Mouse (Mus musculus) gastrocnemius, adult 8-10 months (tissue): ENCODE measurements at regions not wholly inside any gene's neighbourhood (a gene's known extent, or its start where the extent isn't known, plus 50 kb on each side); places are given as distances from the start of the nearest gene placed in this dataset.

Experiments
- DNase-seq, 2 experiments: peaks; one replicate each; pipeline ENCODE4 v3.0.0; 2022; ENCODE audit warnings: low spot score in 2 of 2

DNA sequence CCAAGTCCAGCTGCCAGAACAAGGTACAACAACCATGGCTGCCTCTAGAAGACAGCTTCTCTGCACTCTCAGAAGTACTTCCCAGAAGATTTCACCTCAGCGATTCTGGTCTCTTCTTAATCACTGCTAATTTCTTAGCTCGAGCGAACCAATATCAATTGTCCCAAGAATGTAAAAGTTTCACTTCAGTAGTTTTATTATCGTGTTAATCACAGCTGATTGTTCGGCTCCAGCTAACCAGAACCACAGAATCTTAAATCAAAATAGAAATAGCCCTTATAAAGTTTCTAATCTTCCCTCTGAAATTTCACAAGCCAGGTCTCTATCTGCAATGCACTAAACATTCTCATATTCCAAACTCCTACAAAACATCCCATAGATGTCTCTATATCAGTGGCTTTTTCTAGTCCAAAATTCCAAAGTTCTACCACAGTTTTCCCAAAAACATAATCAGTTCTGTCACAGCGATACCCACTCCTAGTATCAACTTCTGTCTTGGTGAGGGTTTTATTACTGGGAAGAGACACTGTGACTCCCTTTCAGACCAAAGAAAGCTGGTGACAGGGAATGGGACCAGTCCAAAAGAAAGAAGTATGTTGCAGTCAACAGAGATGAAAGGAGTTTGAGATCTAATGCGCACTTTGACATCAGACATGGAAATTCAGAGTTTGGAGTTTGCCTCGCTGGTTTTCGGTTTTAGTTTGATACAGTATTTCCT is 130.2 kb downstream of the Gm10283 start:
- DNase-seq, result no peak

DNA sequence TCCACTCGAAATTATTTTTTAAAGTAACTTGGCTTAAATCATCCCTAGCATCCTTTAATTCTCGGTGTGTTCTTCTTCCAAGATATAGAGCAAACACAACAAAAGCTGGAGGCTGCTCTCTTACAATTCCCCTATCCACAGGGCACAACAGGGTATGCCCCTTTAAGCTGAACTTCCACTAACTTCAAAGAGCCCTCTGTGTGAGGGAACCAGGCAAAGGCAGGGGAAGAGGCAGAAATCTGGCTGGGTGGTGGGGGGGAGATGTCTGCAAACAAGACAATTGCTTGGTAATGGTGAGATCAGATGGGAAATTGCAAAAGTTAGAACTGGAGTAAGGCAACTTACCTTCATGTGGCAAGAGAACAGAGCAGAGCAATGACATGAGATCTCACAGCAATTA is 154.7 kb downstream of the Gm10283 start:
- DNase-seq, result no peak

DNA sequence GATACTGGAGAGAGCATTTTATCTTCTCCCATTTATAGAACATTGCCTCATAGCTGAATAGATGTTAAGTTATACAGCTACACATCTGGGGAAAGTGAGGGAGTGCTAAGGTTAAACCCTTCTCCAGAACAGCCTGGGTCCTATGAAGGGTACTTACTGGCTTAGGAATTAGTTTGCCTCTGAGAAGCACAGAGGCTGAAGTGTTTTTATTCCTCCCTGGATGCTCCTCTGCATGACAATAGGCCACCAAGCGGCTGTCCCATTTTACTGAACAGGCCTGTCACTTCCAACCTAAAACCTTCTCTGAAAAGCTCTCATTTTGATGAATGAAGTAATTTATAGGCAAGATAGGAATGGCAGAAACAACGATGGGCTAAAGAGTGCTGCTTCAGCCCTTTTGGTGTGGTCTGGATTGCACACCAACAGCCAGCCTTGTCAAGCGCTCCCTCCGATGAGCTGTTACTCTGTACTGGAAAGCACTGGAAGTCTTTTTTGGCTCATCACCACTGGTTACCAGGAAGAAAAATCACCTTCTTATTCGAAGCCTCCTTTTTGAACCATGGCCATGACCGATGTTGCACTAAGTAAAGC is 157.1 kb downstream of the Gm10283 start:
- no peak for DNase-seq

DNA sequence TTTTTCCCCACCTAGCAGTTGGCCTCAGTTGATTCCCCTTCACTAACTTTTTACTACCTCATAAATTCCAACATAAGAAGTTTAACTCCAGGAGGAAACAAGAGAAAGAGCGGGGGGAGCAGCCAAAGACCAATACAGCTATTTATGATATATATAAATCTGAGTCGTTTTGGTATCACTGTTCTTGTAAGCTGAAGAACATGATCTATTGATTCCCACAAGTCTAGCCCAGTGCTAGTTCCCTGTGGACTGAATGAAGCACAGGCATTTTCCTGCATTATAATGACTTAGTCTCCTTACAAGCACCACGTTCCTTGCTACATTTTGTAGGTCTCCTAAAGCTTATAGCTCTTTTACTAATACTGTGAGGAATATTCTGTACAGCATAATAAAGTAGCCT is 187.5 kb downstream of the Gm10283 start:
- DNase-seq, result no peak

DNA sequence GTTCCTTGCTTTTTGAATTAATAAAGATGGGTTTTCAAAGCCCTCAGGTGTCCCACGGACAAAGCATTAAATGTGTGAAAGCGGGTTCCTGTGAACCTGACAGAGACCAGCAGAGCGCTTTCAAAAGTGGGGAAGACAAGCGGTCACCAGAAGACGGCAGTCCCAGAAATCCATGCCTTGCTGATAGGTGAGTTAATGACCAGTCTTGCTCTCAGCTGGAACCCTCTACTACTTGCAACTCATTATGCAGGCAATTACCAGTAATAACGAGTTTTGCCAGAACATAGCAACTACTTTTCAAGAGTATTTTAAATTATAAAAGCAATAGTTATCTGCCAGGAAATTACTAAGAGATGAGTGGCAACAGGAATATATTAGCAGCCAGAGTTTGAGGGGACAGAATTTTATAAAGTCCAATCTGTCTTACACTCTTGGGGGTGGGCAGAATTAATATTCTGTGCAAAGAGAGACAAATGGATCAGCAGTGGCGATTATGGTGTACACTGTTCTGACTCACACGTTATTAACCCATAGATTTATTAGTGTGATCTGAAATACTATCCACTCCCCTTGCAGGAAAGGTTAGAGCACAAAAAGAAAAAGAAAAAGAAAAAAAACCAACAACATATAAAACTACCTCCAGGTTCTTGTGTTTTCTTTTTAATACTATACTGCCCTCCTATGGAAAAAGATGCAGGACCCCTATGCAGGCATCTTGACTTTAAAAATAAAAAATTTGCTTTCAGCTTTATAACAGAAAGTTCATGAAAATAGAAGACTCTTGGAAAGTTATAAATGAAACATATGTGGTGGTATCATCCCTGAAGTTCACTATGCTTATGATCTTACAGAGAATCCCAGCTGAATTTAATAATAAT is 188.8 kb downstream of the Gm10283 start:
- DNase-seq, result no peak

DNA sequence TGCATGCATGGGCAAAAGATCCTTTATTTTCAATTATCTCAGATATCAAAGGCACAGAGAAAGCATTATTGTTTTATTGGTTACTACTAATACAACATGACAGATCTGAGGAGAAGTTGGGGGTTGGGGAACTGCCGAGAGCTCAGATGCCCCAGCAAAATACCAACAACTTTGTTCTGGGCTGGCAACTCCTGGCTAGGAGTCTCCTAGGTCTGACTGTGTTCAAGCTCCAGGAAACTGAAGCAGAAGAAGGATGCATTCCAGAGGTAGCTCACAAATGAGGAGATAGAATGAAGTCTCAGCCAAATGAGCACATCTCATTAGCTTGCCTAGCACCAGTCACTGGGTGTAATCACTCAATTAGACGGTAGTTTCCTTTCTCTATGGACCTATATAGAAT is 192.9 kb downstream of the Gm10283 start:
- no peak for DNase-seq

DNA sequence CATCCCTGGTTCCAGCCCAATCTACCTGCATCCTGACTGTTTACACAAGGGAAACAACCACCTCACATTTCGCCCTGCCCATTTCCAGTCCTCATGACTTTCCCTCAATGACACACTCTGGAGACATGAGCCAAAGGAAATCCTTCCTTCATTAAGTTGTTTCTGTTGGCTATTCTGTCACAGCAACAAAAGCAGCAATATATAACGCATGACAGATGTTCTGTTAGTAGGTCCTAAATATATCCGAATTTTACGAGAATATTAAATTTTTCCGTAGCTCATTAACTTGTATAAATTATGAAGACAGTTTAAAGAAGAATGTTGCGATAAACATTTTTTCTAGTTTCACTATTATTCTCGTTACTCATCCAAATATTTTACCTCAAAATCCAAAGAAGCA is 201.7 kb downstream of the Gm10283 start:
- no peak for DNase-seq

DNA sequence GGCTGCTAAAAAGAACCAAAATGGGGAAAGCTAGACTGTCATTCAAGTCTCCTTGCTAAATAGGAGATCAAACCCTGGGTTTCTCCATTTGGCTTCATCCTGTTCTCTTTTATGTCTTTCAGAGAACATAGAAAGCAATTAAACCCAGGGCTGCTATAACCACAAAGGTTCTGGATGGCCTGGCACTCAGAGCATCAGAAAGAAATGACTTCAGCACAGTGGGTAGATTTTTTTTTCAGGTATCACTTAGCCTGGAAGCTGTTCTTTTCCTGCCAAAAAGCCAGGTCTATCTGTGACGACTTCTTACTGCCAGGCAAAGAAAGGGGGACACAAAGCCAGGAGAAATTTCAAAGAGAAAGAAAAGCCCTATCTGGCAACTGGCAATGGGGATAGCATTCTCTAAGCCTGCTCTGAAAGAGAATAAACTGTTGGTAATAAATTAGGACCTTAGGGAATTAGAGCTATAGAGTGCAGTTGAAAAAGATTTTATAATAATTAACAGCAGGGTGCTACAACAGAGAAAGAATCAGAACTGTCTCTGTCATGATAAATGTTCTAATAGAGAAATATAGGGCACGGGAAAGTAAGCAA is 225.7 kb downstream of the Gm10283 start:
- no peak for DNase-seq

DNA sequence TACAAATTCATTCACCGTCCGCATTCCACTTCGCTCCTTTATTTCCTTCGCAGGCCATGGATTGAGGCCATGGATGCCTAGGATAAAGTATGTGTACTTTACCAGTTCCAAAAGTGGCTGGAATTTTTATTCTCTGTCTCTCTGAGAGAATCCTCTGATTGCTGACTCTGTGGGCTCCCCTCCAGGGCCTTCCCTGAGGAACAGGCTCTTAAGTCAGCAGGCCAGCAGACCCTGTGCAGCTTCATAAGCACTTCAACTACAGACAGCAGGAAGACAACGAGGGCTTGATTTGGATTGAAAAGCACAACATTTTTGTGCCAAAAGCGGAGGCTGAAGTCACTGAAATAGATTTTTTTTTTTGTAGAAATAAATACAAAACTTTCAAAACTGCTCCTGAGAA is 252.7 kb downstream of the Gm10283 start:
- peak in 1 of 2 experiments; percentile 15 for DNase-seq

DNA sequence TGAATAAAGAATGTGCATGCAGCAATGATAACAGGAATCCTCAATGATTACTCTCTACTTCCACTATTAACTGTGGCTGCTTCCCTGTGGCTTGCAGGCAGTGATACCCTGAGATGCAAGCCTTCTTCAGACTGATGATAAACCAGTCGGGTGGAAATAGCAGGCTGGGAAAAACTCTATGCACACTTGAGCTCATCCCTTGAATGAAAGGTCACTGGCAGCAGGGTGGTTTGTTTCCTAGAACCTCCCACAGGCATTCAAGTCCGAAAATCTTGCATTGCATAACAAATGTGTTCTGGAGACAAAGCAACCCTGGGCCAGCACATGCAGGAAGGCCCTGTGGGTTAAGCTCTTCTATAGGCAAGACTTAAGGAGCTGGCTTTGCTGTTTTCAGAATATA is 253.3 kb downstream of the Gm10283 start:
- no peak for DNase-seq

DNA sequence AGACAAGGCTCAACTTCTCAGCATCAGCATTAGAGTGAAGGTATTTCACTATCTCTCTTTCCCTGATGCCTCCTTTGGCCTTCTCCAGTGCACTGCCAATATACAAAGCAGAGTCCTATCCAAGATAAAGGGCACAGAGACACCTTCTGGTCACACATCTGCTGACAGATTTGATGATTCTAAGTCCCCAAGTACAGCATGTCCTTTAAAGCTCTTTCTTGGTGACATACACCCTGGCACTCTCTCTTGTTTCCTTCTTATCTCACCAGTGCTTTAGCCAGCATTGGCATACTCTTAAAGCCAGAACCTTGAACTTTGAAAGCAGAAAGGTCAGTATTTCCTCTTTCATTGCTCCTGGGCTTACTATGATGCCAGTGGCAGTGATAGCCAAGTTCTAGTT is 255.4 kb downstream of the Gm10283 start:
- DNase-seq, result no peak

DNA sequence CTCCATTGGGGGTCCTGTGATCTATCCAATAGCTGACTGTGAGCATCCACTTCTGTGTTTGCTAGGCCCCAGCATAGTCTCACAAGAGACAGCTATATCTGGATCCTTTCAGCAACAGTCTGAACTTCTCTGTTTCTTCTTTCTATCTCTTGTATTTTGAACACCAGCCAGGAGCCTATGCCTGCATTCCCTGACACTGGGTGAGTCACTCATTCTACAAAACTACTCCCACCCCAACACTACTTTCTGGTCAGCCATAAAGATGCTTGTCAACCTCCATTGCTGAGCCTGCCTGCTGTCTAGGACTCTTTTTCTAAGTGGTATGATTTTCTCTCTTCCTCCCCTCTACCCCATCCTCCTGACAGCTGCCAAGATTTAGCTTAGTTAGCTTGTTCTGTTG is 261.6 kb downstream of the Gm10283 start:
- DNase-seq, result no peak

DNA sequence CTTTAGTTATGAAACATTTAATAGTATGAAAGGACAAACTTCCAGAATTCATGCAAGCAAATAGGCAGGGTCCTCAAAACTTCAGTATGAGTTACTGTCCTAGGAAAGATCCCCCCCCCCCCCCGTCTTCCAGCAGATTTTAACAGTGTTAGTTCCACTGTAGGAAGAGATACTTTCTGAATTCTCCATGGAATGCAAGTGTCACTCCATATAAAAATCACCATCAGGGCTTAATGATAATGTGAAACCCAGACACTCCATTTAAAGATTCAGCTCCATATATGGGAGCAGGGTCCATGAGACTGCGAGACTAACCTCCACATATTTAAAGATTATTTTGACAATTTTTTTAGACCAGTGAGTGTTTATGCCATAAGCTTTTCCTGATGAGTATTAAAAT is 282.1 kb downstream of the Gm10283 start:
- DNase-seq, result no peak

DNA sequence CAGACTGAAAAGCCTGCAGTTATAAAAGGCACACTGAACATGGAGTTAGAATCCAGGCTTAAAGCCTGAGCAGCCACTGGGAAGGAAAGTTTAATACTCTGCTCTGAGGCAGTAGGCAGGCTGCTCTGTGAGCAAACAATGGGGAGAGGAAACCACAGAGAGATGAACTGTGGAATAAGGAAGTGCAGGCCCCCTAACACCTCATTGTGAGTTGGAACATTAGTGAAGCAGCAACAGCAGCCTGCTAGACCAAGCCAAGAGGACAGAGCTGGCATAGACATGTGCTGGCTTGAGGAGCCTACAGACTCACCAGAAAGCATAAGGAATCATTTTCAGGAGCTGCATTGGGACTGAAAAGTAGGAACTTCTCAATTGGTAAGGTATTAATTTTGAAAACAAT is 307.4 kb downstream of the Gm10283 start:
- DNase-seq, result no peak

DNA sequence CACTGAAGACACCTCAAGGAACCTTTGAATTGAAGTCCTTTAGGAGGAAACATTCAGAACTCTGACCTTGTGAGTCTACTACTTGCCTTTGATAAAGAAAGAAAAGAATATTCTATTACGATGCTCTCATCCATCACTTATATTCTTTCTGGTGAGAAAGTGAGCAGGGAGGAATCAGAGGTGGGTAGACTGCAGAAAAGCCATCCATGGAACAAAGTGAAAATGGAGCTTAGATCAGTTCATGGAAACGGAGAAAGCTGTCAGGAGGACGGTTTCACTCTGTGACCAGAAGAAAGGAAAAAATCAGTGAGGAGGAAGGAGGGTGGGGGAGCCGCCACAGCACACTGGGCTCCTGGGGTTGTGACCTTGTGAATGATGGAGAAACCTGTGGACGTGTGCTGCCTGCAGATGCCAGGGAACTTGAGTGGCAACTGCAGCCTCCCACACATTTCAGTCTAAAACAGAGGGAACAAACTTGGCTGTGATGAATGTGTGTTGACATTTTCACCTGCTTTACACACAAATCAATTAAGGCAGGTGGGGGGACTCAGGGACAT is 335.2 kb downstream of the Gm10283 start:
- no peak for DNase-seq
